Mouse (Mus musculus): ENCODE measurements around the gene Tnfsf11.

The Tnfsf11 gene

GRCm38 (mm10) chr14:78307286-78308237 is at the start of gene Tnfsf11:
Gene Tnfsf11, minus strand, starts transcription at chr14:78308043.
- DNase-seq, result peak; percentile 14

- DNase-seq, result no peak
Observed at GRCm38 (mm10) chr14:78356764-78357163, 48.9 kb upstream of the Tnfsf11 start.

GRCm38 (mm10) chr14:78355381-78355780 is 47.5 kb upstream of the Tnfsf11 start:
- DNase-seq, result no peak

DNA sequence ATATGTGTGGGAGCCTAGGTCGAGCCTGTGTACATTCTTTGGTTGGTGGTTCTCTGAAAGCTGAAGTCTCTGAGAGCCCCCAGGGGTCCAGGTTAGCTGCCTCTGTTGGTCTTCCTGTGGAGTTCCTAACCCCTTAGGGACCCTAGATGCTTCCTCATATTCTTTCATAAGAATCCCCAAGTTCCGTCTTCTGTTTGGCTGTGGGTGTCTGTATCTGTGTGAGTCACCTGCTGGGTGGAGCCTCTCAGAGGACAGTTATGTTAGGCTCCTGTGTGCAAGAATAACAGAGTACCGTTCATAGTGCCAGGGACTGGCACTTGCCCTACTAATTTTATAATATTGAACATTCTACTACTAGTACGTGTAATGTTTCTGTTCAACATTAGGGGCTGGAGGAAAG is 45.0 kb upstream of the Tnfsf11 start:
- DNase-seq, result no peak

GRCm38 (mm10) chr14:78351544-78351943 is 43.7 kb upstream of the Tnfsf11 start:
- DNase-seq, result no peak

GRCm38 (mm10) chr14:78347715-78348114 is 39.9 kb upstream of the Tnfsf11 start:
- DNase-seq, result no peak

DNA sequence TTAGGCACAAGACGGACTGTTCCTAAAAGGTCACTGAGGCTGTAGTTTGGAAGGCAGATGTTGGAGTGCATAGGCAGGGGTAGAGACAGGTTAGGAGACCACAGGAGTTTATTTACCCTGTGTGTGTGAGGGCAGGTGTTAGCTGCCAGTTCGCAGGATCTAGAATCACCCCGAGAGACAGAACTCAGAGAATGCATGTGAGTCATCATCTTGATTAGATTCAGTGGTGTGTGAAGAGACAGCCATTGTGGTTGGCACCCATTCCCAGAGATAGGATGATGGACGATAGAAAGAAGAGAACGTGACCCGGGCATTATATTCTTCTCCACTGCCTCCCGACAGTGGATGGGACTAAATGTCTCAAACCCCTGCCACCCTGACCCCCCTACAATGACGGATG is 35.2 kb upstream of the Tnfsf11 start:
- no peak for DNase-seq

GRCm38 (mm10) chr14:78342146-78342545 is 34.3 kb upstream of the Tnfsf11 start:
- no peak for DNase-seq

DNA sequence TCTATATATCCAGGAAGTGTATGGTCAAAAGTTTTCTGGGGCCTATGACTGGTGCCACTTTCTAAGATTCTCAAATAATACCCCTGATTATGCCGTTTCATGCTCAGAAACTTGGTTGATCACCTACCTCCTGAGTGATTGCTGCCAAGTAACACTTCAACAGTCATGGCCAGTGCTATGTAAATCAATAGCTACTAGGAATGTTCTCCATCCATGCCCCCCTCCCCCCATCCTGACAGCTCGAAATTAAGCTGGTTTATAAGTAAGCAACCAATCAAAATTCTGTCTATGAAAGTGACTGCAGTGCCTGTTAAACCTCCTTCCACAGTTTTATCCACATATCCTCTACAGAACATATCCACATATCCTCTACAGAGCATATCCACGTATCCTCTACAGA is 25.5 kb upstream of the Tnfsf11 start:
- DNase-seq, result peak; percentile 14

GRCm38 (mm10) chr14:78331368-78331767 is 23.5 kb upstream of the Tnfsf11 start:
- DNase-seq, result no peak

GRCm38 (mm10) chr14:78330576-78331300 is 22.9 kb upstream of the Tnfsf11 start:
- no peak for DNase-seq

- no peak for DNase-seq
Observed at GRCm38 (mm10) chr14:78329765-78330451, 22.1 kb upstream of the Tnfsf11 start.

DNA sequence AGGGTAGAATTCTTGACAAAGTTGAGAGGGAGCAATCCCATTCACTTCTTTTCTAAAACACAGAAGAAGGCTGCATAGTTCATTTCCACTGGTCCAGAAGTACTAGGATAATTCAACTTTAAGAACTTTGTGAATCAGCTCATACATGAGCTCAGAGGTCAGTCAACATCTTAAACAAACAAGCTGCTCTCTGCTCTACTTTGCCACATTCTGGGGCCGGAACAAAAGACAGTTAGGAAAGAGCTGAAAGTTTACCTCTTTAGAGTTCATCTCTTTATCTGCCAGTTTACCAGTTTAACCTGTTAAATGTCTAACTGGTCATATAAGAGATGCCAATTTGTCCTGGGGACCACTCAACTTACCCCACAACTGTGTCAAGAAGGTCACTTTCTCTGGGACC is 15.5 kb upstream of the Tnfsf11 start:
- no peak for DNase-seq

- no peak for DNase-seq
Observed at GRCm38 (mm10) chr14:78322916-78323315, 15.1 kb upstream of the Tnfsf11 start.

- no peak for DNase-seq
Observed at GRCm38 (mm10) chr14:78320248-78320647, 12.4 kb upstream of the Tnfsf11 start.

GRCm38 (mm10) chr14:78319580-78319979 is 11.7 kb upstream of the Tnfsf11 start:
- DNase-seq, result no peak

DNA sequence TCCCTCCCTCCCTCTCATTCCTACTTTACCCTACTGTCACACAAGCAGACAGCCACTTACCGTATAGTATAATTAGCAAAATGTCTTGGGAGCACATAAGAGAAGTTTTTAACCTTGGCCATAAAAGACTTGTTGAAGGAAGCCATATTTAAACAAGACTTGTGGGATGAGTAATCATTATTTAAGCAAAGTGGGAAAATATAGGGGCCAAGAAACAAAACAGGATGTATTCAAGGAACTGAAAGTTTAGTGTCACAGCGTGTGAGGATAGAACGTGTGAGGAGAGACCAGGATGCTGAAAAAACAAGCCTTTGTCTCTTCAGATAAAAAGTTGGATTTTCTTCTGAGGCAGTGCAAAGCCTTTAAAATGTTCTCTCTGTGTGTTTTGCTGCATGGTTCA is 11.2 kb upstream of the Tnfsf11 start:
- no peak for DNase-seq

GRCm38 (mm10) chr14:78317623-78318022 is 9.8 kb upstream of the Tnfsf11 start:
- no peak for DNase-seq

GRCm38 (mm10) chr14:78300914-78301313 is 6.9 kb downstream of the Tnfsf11 start:
- no peak for DNase-seq

DNA sequence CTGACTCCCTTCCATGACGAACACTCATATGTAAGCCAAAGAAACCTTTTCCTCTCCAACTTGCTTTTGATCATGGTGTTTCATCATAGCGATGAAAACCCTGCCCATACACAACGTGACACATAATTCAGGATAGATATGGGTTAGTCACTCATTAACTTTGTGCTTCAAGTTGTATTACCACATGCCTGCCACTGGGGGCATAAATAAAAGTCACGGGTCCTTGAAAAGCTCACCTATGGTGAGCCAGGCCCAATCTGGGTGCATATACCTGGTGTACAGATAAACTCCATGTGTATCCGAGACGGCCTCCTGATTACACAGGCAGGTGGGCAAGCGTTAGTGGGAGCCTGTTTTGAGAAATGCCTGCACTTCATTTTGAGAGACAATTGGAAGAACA is 15.2 kb downstream of the Tnfsf11 start:
- no peak for DNase-seq

GRCm38 (mm10) chr14:78289912-78290523 is 17.8 kb downstream of the Tnfsf11 start:
- no peak for DNase-seq

- DNase-seq, result no peak
Observed at GRCm38 (mm10) chr14:78288903-78289302, 18.9 kb downstream of the Tnfsf11 start.

All from kidney, postnatal 14 days (tissue).